Comparison of ENCODE assay signal across 8 mouse cellular contexts in the genomic region with DNA sequence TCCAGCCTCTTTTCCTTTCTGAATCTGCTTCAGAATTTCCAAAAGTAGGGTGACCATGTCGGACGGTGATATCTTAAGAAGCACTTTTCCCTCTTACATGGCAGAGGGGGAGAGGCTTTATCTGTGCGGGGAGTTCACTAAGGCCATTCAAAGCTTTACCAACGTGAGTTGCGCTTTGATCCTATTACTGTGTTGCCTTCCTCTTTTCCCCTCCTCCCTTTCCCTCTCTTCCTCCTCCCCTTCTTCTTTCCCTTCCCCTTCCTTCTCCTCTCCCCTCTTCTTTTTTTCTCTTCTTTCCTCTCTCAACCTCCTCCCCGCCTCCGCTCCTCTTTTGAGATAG. TPM values are rescaled to one million over a fixed set of nuclear protein-coding genes. Genes with fewer than 3 reads are reported as not detected.
A peak's percentile ranks its signal among the peaks of the same experiment; 100 is the strongest.
DNase-seq lines count a peak whose midpoint lies in the region; ATAC-seq and TF ChIP-seq lines count a peak whose summit lies in the region.

No protein-coding gene starts in this region.

- WGBS in heart, embryonic 10.5 days, result 25% methylated on average over 7 of the region's 7 CpGs
- WGBS in forebrain, embryonic 15.5 days, result 24% methylated on average over 7 of the region's 7 CpGs
- 26% methylated on average over 7 of the region's 7 CpGs for WGBS in liver, embryonic 16.5 days (ENCODE audit: insufficient replicate concordance)

- no peak for DNase-seq in heart, embryonic 10.5 days (ENCODE audit: low spot score)
- DNase-seq in heart, adult 8-10 months (ENCODE audit: low spot score), result no peak
- DNase-seq in CH12.LX (ENCODE audit: extremely low read depth), result no peak
- no peak for DNase-seq in urinary bladder, postnatal 25 days (ENCODE audit: low spot score)
- DNase-seq in layer of hippocampus, adult 9-10 months (ENCODE audit: low spot score), result no peak
- DNase-seq in right cerebral cortex, postnatal 36 days (ENCODE audit: low spot score in 2 of 2), result no peak

- TF ChIP-seq POLR2A in CH12.LX (IDR thresholded peaks at IDR 0.05; ENCODE audit: low read depth, low read length), result no peak

- no peaks in the 10 kb centered on the region for H3K79me2 ChIP-seq in CH12.LX (replicated peaks; ENCODE audit: control insufficient read depth, extremely low read depth, insufficient read depth, poor library complexity, severe bottlenecking)

- H3K4me1 ChIP-seq in heart, embryonic 10.5 days, result peaks cover 29% of the 10 kb centered on the region
- H3K4me1 ChIP-seq in CH12.LX (ENCODE audit: control insufficient read depth in 1 of 2, insufficient read depth in 2 of 2), result peaks cover 21 to 39% of the 10 kb centered on the region in 2 experiments
- peaks cover 12% of the 10 kb centered on the region for H3K4me1 ChIP-seq in forebrain, embryonic 15.5 days
- peaks cover 13% of the 10 kb centered on the region for H3K4me1 ChIP-seq in liver, embryonic 16.5 days (ENCODE audit: control insufficient read depth, low read depth, low read length)

- dilution Hi-C loops in CH12.LX (cut with MboI; ENCODE audit: extremely low pct_ligation_motif_present, extremely low pct_unique_long_range_greater_than_20kb, low sequenced_read_pairs), result no loop called here

- peak overlapping the region; percentile 62 for H3K4me3 ChIP-seq in heart, embryonic 10.5 days
- H3K4me3 ChIP-seq in CH12.LX (replicated peaks in 1 of 3; ENCODE audit: low read depth in 2 of 3, low read length in 2 of 3, poor library complexity in 1 of 3), result peak overlapping the region; percentile 51 to 66 (median 58)
- peak overlapping the region; percentile 47 for H3K4me3 ChIP-seq in forebrain, embryonic 15.5 days
- H3K4me3 ChIP-seq in liver, embryonic 16.5 days (ENCODE audit: low read depth, low read length), result peak overlapping the region; percentile 62

- H3K9ac ChIP-seq in CH12.LX (ENCODE audit: insufficient read depth, low read depth), result peak overlapping the region; percentile 42
- H3K9ac ChIP-seq in forebrain, embryonic 15.5 days (replicated peaks), result peak overlapping the region; percentile 62
- H3K9ac ChIP-seq in liver, embryonic 16.5 days (ENCODE audit: low read depth, low read length), result 0 out of 2 replicates have a peak overlapping the region, but pooled peaks have one; percentile 48

- TF ChIP-seq RAD21 in CH12.LX (IDR thresholded peaks at IDR 0.05; ENCODE audit: low read depth, low read length), result no peak

- peak; percentile 53 for ATAC-seq in forebrain, embryonic 15.5 days (replicated peaks)
- no peak for ATAC-seq in liver, embryonic 16.5 days (ENCODE audit: low read depth)

- peaks cover 2% of the 10 kb centered on the region; the same call in 1 of the 2 replicates for H3K27me3 ChIP-seq in heart, embryonic 10.5 days (ENCODE audit: insufficient read depth, poor library complexity, severe bottlenecking)
- H3K27me3 ChIP-seq in CH12.LX (replicated peaks), result peaks cover 4% of the 10 kb centered on the region
- no peaks in the 10 kb centered on the region for H3K27me3 ChIP-seq in forebrain, embryonic 15.5 days
- H3K27me3 ChIP-seq in liver, embryonic 16.5 days (ENCODE audit: control insufficient read depth, insufficient read depth, low read depth, low read length), result no peaks in the 10 kb centered on the region

- H3K4me2 ChIP-seq in CH12.LX (ENCODE audit: insufficient read depth, low read depth, poor library complexity, severe bottlenecking), result peak overlapping the region; percentile 85
- H3K4me2 ChIP-seq in forebrain, embryonic 15.5 days (replicated peaks), result peak overlapping the region; percentile 71
- H3K4me2 ChIP-seq in liver, embryonic 16.5 days (ENCODE audit: low read depth, low read length), result peak overlapping the region; percentile 79

- no peaks in the 10 kb centered on the region for H3K36me3 ChIP-seq in heart, embryonic 10.5 days
- no peaks in the 10 kb centered on the region for H3K36me3 ChIP-seq in CH12.LX (replicated peaks in 1 of 2; ENCODE audit: control insufficient read depth in 1 of 2, insufficient read depth in 1 of 2, low read length in 1 of 2)
- no peaks in the 10 kb centered on the region for H3K36me3 ChIP-seq in forebrain, embryonic 15.5 days
- no peaks in the 10 kb centered on the region for H3K36me3 ChIP-seq in liver, embryonic 16.5 days (ENCODE audit: control insufficient read depth, insufficient read depth)

- in situ Hi-C loops in CH12.LX (cut with MboI; ENCODE audit: low pct_ligation_motif_present, low pct_unique_long_range_greater_than_20kb, low sequenced_read_pairs), result no loop called here

- H3K9me3 ChIP-seq in heart, embryonic 10.5 days, result no peaks in the 10 kb centered on the region
- H3K9me3 ChIP-seq in CH12.LX (replicated peaks; ENCODE audit: low read length), result no peaks in the 10 kb centered on the region
- H3K9me3 ChIP-seq in forebrain, embryonic 15.5 days, result no peaks in the 10 kb centered on the region
- no peaks in the 10 kb centered on the region for H3K9me3 ChIP-seq in liver, embryonic 16.5 days (replicated peaks; ENCODE audit: control insufficient read depth, low read length)

- H3K27ac ChIP-seq in heart, embryonic 10.5 days, result peak overlapping the region; percentile 88
- peak overlapping the region; percentile 38; the same call in 1 of the 2 replicates for H3K27ac ChIP-seq in CH12.LX (ENCODE audit: insufficient read depth, low read depth)
- peak overlapping the region; percentile 70 for H3K27ac ChIP-seq in forebrain, embryonic 15.5 days (replicated peaks)
- no peak overlapping the region for H3K27ac ChIP-seq in liver, embryonic 16.5 days (ENCODE audit: low read length)

- no peak for TF ChIP-seq CTCF in CH12.LX (conservative IDR thresholded peaks at IDR 0.05 in 1 of 2, IDR thresholded peaks at IDR 0.05 in 1 of 2; ENCODE audit: low read depth in 2 of 2, low read length in 2 of 2)

- TF ChIP-seq EP300 in CH12.LX (IDR thresholded peaks at IDR 0.05; ENCODE audit: low read length), result no peak

TF ChIP-seq in CH12.LX, 34 proteins besides CTCF, POLR2A, EP300 and RAD21:
- 0 out of 2 replicates have a peak, but pooled peaks have one; percentile 90 for TF ChIP-seq MXI1 (IDR thresholded peaks at IDR 0.05; ENCODE audit: low read depth, low read length)
- no peak for TF ChIP-seq ETS1 (conservative IDR thresholded peaks at IDR 0.05; ENCODE audit: low read depth, low read length)
- peak; percentile 53 for TF ChIP-seq HCFC1 (IDR thresholded peaks at IDR 0.05; ENCODE audit: low read depth, low read length)

RNA-seq across cellular contexts. Expression of a gene that starts 0.3 kb away (rescaled TPM):
- polyA plus RNA-seq in heart, embryonic 10.5 days (2016; fragmentation: Nextera tagmentation; extraction: Ambion mirVana), result 0.59 and 0.75 TPM in 2 replicates
- total RNA-seq in heart, adult 8-10 months (2022), result under 1 TPM; 0.08 to 0.53 (median 0.21) TPM
- total RNA-seq in CH12.LX (2012; rRNA removed) (1.3 and 1.8 TPM in 2 replicates), CH12.LX (2014; rRNA removed) (0.51 and 0.70 TPM in 2 replicates)
- polyA plus RNA-seq in CH12.LX (2012; ENCODE audit: insufficient read length, low read depth), result 6.4 and 12.8 TPM in 2 replicates
- 1.1 and 2.1 TPM in 2 replicates for polyA plus RNA-seq in forebrain, embryonic 15.5 days (2015; fragmentation: Nextera tagmentation; extraction: Ambion mirVana)
- polyA plus RNA-seq in liver, embryonic 16.5 days (2015; fragmentation: Nextera tagmentation; extraction: Ambion mirVana), result 0.06 and 0.11 TPM in 2 replicates

RNA-seq across cellular contexts. Expression of a gene that starts 17.9 kb away (rescaled TPM):
- 127 and 139 TPM in 2 replicates for polyA plus RNA-seq in heart, embryonic 10.5 days (2016; fragmentation: Nextera tagmentation; extraction: Ambion mirVana)
- total RNA-seq in heart, adult 8-10 months (2022), result 10 to 100 TPM; 20.0 to 39.1 (median 27.5) TPM
- 246 and 263 TPM in 2 replicates for total RNA-seq in CH12.LX (2012; rRNA removed)
- 245 and 277 TPM in 2 replicates for total RNA-seq in CH12.LX (2014; rRNA removed)
- polyA plus RNA-seq in CH12.LX (2012; ENCODE audit: insufficient read length, low read depth), result 196 and 213 TPM in 2 replicates
- polyA plus RNA-seq in forebrain, embryonic 15.5 days (2015; fragmentation: Nextera tagmentation; extraction: Ambion mirVana), result 230 and 237 TPM in 2 replicates
- polyA plus RNA-seq in liver, embryonic 16.5 days (2015; fragmentation: Nextera tagmentation; extraction: Ambion mirVana), result 114 and 120 TPM in 2 replicates

RNA-seq across cellular contexts. Expression of a gene that starts 29.0 kb away (rescaled TPM):
- polyA plus RNA-seq in heart, embryonic 10.5 days (2016; fragmentation: Nextera tagmentation; extraction: Ambion mirVana), result 16.3 and 20.0 TPM in 2 replicates
- total RNA-seq in heart, adult 8-10 months (2022), result 1 to 10 TPM; 5.0 to 5.7 (median 5.4) TPM
- 80.2 and 91.6 TPM in 2 replicates for total RNA-seq in CH12.LX (2012; rRNA removed)
- total RNA-seq in CH12.LX (2014; rRNA removed), result 75.9 and 87.8 TPM in 2 replicates
- 77.7 and 81.2 TPM in 2 replicates for polyA plus RNA-seq in CH12.LX (2012; ENCODE audit: insufficient read length, low read depth)
- polyA plus RNA-seq in forebrain, embryonic 15.5 days (2015; fragmentation: Nextera tagmentation; extraction: Ambion mirVana), result 23.4 and 26.9 TPM in 2 replicates
- polyA plus RNA-seq in liver, embryonic 16.5 days (2015; fragmentation: Nextera tagmentation; extraction: Ambion mirVana), result 13.8 TPM in 2 replicates
